Mouse (Mus musculus) limb, embryonic 13.5 days (tissue): ENCODE measurements around the gene Serping1. TPM values are rescaled to one million over a fixed set of nuclear protein-coding genes. Genes with fewer than 3 reads are reported as not detected.

ENCODE experiments used
- ATAC-seq: fragments of 200-750 bp; cut with Nextera tagmentation; 2 replicates; pipeline ENCODE4 v1.8.0; 2017; ENCODE audit warnings: low read depth, moderate number of reproducible peaks, moderate TSS enrichment; ENCODE audit not compliant: low FRiP score
- H3K27ac ChIP-seq: fragments of 300-500 bp; sonication (generic); 2 replicates; pipeline ENCODE4 v1.5.1; 2015; ENCODE audit warnings: inconsistent platforms, mild to moderate bottlenecking, moderate library complexity
- H3K27me3 ChIP-seq: fragments of 300-500 bp; sonication (generic); 2 replicates; pipeline ENCODE4 v1.6.1; 2015; ENCODE audit warnings: mild to moderate bottlenecking, inconsistent platforms
- H3K36me3 ChIP-seq: fragments of 300-500 bp; sonication (generic); 2 replicates; pipeline ENCODE4 v1.6.1; 2015; ENCODE audit warnings: inconsistent platforms, mild to moderate bottlenecking, moderate library complexity
- H3K4me1 ChIP-seq: fragments of 300-500 bp; sonication (generic); 2 replicates; pipeline ENCODE4 v1.6.1; 2015; ENCODE audit warnings: inconsistent platforms
- H3K4me2 ChIP-seq: fragments of 300-500 bp; sonication (generic); replicated peaks from 2 replicates; pipeline ENCODE4 v1.6.1; 2015; ENCODE audit warnings: inconsistent platforms, mild to moderate bottlenecking, moderate library complexity
- H3K4me3 ChIP-seq: fragments of 300-500 bp; sonication (generic); 2 replicates; pipeline ENCODE4 v1.5.1; 2015; ENCODE audit warnings: moderate library complexity, mild to moderate bottlenecking, inconsistent platforms
- H3K9ac ChIP-seq: fragments of 300-500 bp; sonication (generic); 2 replicates; pipeline ENCODE4 v1.6.1; 2015; ENCODE audit warnings: mild to moderate bottlenecking, inconsistent platforms
- H3K9me3 ChIP-seq: fragments of 300-500 bp; sonication (generic); 2 replicates; pipeline ENCODE4 v1.6.1; 2016; ENCODE audit warnings: inconsistent platforms
- WGBS: fragments of 180-500 bp; shearing (Covaris S2); methylation state at CpG from one replicate; pipeline ENCODE4 v1.1.7; 2015; 5-methylcytosine and 5-hydroxymethylcytosine counted together
- polyA plus RNA-seq: library from polyadenylated mRNA; unstranded; fragments of >200 nt; fragmentation: Nextera tagmentation; extraction: Ambion mirVana; gene quantifications from 2 replicates; pipeline ENCODE4 v1.2.1, GENCODE M21; 2015

The Serping1 gene
- polyA plus RNA-seq, 1 experiment from 2014 or later = 30.1 TPM

- H3K27ac ChIP-seq = no peak overlapping the region
- no peaks in the 10 kb centered on the region for H3K36me3 ChIP-seq
- H3K9ac ChIP-seq = no peak overlapping the region
- no peak overlapping the region for H3K4me2 ChIP-seq
- ATAC-seq = no peak
- no peaks in the 10 kb centered on the region for H3K9me3 ChIP-seq
- no peaks in the 10 kb centered on the region for H3K27me3 ChIP-seq
- WGBS = 79% methylated on average over 4 of the region's 4 CpGs
- H3K4me1 ChIP-seq = no peaks in the 10 kb centered on the region
- H3K4me3 ChIP-seq = no peak overlapping the region
Observed at GRCm38 (mm10) chr2:84800304-84800703, 25.1 kb upstream of the Serping1 start.

- Histone ChIP-seq H3K27me3 (no peaks in the 10 kb centered on the region), H3K27ac (no peak overlapping the region), H3K36me3 (no peaks in the 10 kb centered on the region), H3K9me3 (no peaks in the 10 kb centered on the region), H3K4me2 (peak overlapping the region; percentile 94), H3K4me3 (peak overlapping the region; percentile 59), H3K4me1 (no peaks in the 10 kb centered on the region), H3K9ac (peak overlapping the region; percentile 71)
- peak; percentile 29; the same call in 1 of the 2 replicates for ATAC-seq
- WGBS = under 1% methylated on average over 16 of the region's 16 CpGs
Observed at GRCm38 (mm10) chr2:84799041-84799561, 23.9 kb upstream of the Serping1 start.

GRCm38 (mm10) chr2:84798493-84798921 lies 23.3 kb upstream of the Serping1 start, which contains the start of gene Ube2l6:
Ube2l6 (plus strand) TSS chr2:84798828.
- H3K4me2 ChIP-seq = peak within 1 kb of the TSS; percentile 94
- no peaks in the 10 kb centered on the region for H3K4me1 ChIP-seq
- WGBS = 1% methylated on average over 21 of the region's 21 CpGs
- H3K4me3 ChIP-seq = peak within 1 kb of the TSS; percentile 59
- peak; percentile 82 for ATAC-seq
- no peaks in the 10 kb centered on the region for H3K36me3 ChIP-seq
- no peaks in the 10 kb centered on the region for H3K27me3 ChIP-seq
- no peaks in the 10 kb centered on the region for H3K9me3 ChIP-seq
- H3K27ac ChIP-seq = no peak within 1 kb of the TSS
- H3K9ac ChIP-seq = peak within 1 kb of the TSS; percentile 71

- no peak overlapping the region for H3K27ac ChIP-seq
- H3K27me3 ChIP-seq = no peaks in the 10 kb centered on the region
- peak; percentile 54 for ATAC-seq
- peak overlapping the region; percentile 94 for H3K4me2 ChIP-seq
- H3K9ac ChIP-seq = peak overlapping the region; percentile 71
- 11% methylated on average over 13 of the region's 13 CpGs for WGBS
- no peaks in the 10 kb centered on the region for H3K4me1 ChIP-seq
- H3K4me3 ChIP-seq = peak overlapping the region; percentile 59
- no peaks in the 10 kb centered on the region for H3K36me3 ChIP-seq
- H3K9me3 ChIP-seq = no peaks in the 10 kb centered on the region
Observed at GRCm38 (mm10) chr2:84797833-84798492, 22.7 kb upstream of the Serping1 start.

GRCm38 (mm10) chr2:84793871-84794270 lies 18.6 kb upstream of the Serping1 start:
- Histone ChIP-seq H3K27me3 (no peaks in the 10 kb centered on the region), H3K4me1 (no peaks in the 10 kb centered on the region), H3K9ac (no peak overlapping the region), H3K4me2 (no peak overlapping the region), H3K27ac (no peak overlapping the region), H3K4me3 (no peak overlapping the region), H3K9me3 (no peaks in the 10 kb centered on the region), H3K36me3 (no peaks in the 10 kb centered on the region)
- WGBS = 83% methylated on average over 3 of the region's 3 CpGs
- ATAC-seq = no peak

GRCm38 (mm10) chr2:84793154-84793553 lies 17.9 kb upstream of the Serping1 start:
- no peaks in the 10 kb centered on the region for H3K36me3 ChIP-seq
- H3K4me3 ChIP-seq = no peak overlapping the region
- H3K9ac ChIP-seq = no peak overlapping the region
- no peak overlapping the region for H3K27ac ChIP-seq
- H3K9me3 ChIP-seq = no peaks in the 10 kb centered on the region
- H3K4me1 ChIP-seq = no peaks in the 10 kb centered on the region
- WGBS = 82% methylated on average over 3 of the region's 3 CpGs
- no peak overlapping the region for H3K4me2 ChIP-seq
- no peaks in the 10 kb centered on the region for H3K27me3 ChIP-seq
- no peak for ATAC-seq

- Histone ChIP-seq H3K27ac (no peak overlapping the region), H3K27me3 (no peaks in the 10 kb centered on the region), H3K4me1 (no peaks in the 10 kb centered on the region), H3K4me3 (no peak overlapping the region), H3K4me2 (no peak overlapping the region), H3K9me3 (no peaks in the 10 kb centered on the region), H3K36me3 (no peaks in the 10 kb centered on the region), H3K9ac (no peak overlapping the region)
- 85% methylated on average over 3 of the region's 3 CpGs for WGBS
- no peak for ATAC-seq
Observed at GRCm38 (mm10) chr2:84792516-84792915, 17.3 kb upstream of the Serping1 start.

GRCm38 (mm10) chr2:84790418-84790817 lies 15.2 kb upstream of the Serping1 start:
- Histone ChIP-seq H3K4me1 (no peaks in the 10 kb centered on the region), H3K36me3 (no peaks in the 10 kb centered on the region), H3K27ac (no peak overlapping the region), H3K4me3 (no peak overlapping the region), H3K9ac (no peak overlapping the region), H3K9me3 (no peaks in the 10 kb centered on the region), H3K4me2 (no peak overlapping the region), H3K27me3 (no peaks in the 10 kb centered on the region)
- no peak for ATAC-seq
- WGBS = 50% methylated on average over 9 of the region's 9 CpGs

GRCm38 (mm10) chr2:84788316-84788715 lies 13.1 kb upstream of the Serping1 start:
- H3K4me1 ChIP-seq = no peaks in the 10 kb centered on the region
- H3K4me3 ChIP-seq = no peak overlapping the region
- H3K27ac ChIP-seq = no peak overlapping the region
- H3K9me3 ChIP-seq = no peaks in the 10 kb centered on the region
- no peak for ATAC-seq
- 89% methylated on average over 3 of the region's 3 CpGs for WGBS
- no peaks in the 10 kb centered on the region for H3K27me3 ChIP-seq
- no peaks in the 10 kb centered on the region for H3K36me3 ChIP-seq
- H3K9ac ChIP-seq = no peak overlapping the region
- no peak overlapping the region for H3K4me2 ChIP-seq

GRCm38 (mm10) chr2:84783840-84784566 lies 8.8 kb upstream of the Serping1 start:
- ATAC-seq = no peak
- H3K4me1 ChIP-seq = no peaks in the 10 kb centered on the region
- H3K9me3 ChIP-seq = no peaks in the 10 kb centered on the region
- no peak overlapping the region for H3K4me3 ChIP-seq
- H3K27me3 ChIP-seq = no peaks in the 10 kb centered on the region
- H3K36me3 ChIP-seq = no peaks in the 10 kb centered on the region
- 74% methylated on average over 3 of the region's 3 CpGs for WGBS
- no peak overlapping the region for H3K9ac ChIP-seq
- H3K4me2 ChIP-seq = no peak overlapping the region
- no peak overlapping the region for H3K27ac ChIP-seq

- no peak overlapping the region for H3K4me2 ChIP-seq
- no peak for ATAC-seq
- no peak overlapping the region for H3K27ac ChIP-seq
- H3K36me3 ChIP-seq = no peaks in the 10 kb centered on the region
- WGBS = 58% methylated on average over 1 of the region's 1 CpGs
- no peaks in the 10 kb centered on the region for H3K27me3 ChIP-seq
- no peaks in the 10 kb centered on the region for H3K9me3 ChIP-seq
- no peaks in the 10 kb centered on the region for H3K4me1 ChIP-seq
- H3K4me3 ChIP-seq = no peak overlapping the region
- no peak overlapping the region for H3K9ac ChIP-seq
Observed at GRCm38 (mm10) chr2:84783315-84783714, 8.1 kb upstream of the Serping1 start.

- no peak overlapping the region for H3K27ac ChIP-seq
- no peak overlapping the region for H3K4me3 ChIP-seq
- 58% methylated on average over 6 of the region's 6 CpGs for WGBS
- ATAC-seq = no peak
- no peaks in the 10 kb centered on the region for H3K27me3 ChIP-seq
- H3K9me3 ChIP-seq = no peaks in the 10 kb centered on the region
- H3K36me3 ChIP-seq = no peaks in the 10 kb centered on the region
- H3K4me1 ChIP-seq = peaks cover 7% of the 10 kb centered on the region
- no peak overlapping the region for H3K4me2 ChIP-seq
- no peak overlapping the region for H3K9ac ChIP-seq
Observed at GRCm38 (mm10) chr2:84779210-84779609, 4.0 kb upstream of the Serping1 start.
